Mouse (Mus musculus): ENCODE measurements around the gene Tmem30b.

GRCm38 (mm10) chr12:73507105-73507504, 39.1 kb downstream of the Tmem30b start:
- TF ChIP-seq CTCF (IDR thresholded peaks at IDR 0.05; ENCODE audit: low read depth) (no peak), EP300 (IDR thresholded peaks at IDR 0.05; ENCODE audit: low read depth) (no peak)

All from heart, postnatal 0 days (tissue).